Comparison of ENCODE assay signal across 16 mouse cellular contexts in the genomic region with DNA sequence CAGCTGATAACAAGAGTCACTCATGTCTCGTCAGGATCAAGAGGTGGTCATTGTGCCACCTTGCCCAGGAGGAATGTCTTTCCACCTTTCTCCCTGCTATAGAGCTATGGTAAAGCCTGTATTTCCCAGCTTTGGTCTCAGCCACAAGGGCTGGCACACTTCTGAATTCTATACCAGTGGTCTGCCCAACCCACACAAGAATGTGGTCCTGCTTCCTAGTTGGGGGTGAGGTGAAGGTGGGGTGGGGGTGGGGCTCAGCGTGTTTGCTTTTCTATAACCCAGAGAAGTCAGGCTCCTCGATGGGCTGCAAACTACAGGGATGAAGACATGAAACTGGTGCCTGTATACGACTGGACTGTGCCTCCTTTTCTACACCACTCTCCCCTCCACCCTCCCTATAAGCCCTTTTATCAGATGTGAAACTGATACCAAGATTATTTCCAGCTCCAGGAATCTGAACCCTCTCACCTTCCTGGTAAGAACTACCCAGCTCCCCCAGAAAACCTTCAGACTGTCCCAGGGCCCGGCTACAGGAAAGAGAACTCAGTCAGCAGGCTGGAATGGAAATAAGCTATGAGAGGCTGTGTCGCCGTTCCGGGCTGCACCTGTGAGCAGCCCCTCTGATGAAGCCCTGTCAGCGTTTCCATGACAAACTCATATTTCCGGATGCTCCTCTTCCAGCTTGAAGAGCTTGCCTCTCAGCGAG. TPM values are rescaled to one million over a fixed set of nuclear protein-coding genes. Genes with fewer than 3 reads are reported as not detected.
DNase-seq lines count a peak whose midpoint lies in the region; ATAC-seq and TF ChIP-seq lines count a peak whose summit lies in the region.
"Had no signal": no experiment of that assay in that cellular context is flagged by ENCODE, and none has a peak within 500 bp of the region (broad histone marks: within the 10 kb centered on the region; RNA-seq: fewer than 3 reads in every experiment).

No protein-coding gene starts in this region.

- peak overlapping the region; percentile 27 for H3K4me2 ChIP-seq in lung, postnatal 0 days (replicated peaks; ENCODE audit: low read depth, low read length)
- H3K4me2 ChIP-seq in CH12.LX (ENCODE audit: insufficient read depth, low read depth, poor library complexity, severe bottlenecking) = peak overlapping the region; percentile 96
- no peak overlapping the region for H3K4me2 ChIP-seq in stomach, postnatal 0 days (replicated peaks; ENCODE audit: low read depth)
- H3K4me2 ChIP-seq: embryonic facial prominence, embryonic 15.5 days; forebrain, embryonic 15.5 days; heart, embryonic 11.5 days; limb, embryonic 15.5 days; neural tube, embryonic 13.5 days had no signal

- no peaks in the 10 kb centered on the region for H3K4me1 ChIP-seq in lung, postnatal 0 days (ENCODE audit: insufficient read depth, low read depth, low read length)
- peaks cover 14 to 46% of the 10 kb centered on the region in 2 experiments for H3K4me1 ChIP-seq in CH12.LX (ENCODE audit: control insufficient read depth in 1 of 2, insufficient read depth in 2 of 2)
- H3K4me1 ChIP-seq in stomach, postnatal 0 days (replicated peaks; ENCODE audit: control insufficient read depth, insufficient read depth) = peaks cover 6% of the 10 kb centered on the region; the same call in 1 of the 2 replicates

- 31% methylated on average over 11 of the region's 11 CpGs for WGBS in lung, postnatal 0 days
- WGBS in stomach, postnatal 0 days = 40% methylated on average over 11 of the region's 11 CpGs

- no peak for TF ChIP-seq EP300 in lung, postnatal 0 days (IDR thresholded peaks at IDR 0.05)
- peak; percentile 93 for TF ChIP-seq EP300 in CH12.LX (IDR thresholded peaks at IDR 0.05; ENCODE audit: low read length)
- no peak for TF ChIP-seq EP300 in stomach, postnatal 0 days (optimal IDR thresholded peaks at IDR 0.05)

- TF ChIP-seq CTCF in lung, postnatal 0 days (IDR thresholded peaks at IDR 0.05) = no peak
- no peak for TF ChIP-seq CTCF in CH12.LX (conservative IDR thresholded peaks at IDR 0.05 in 1 of 2, IDR thresholded peaks at IDR 0.05 in 1 of 2; ENCODE audit: low read depth in 2 of 2, low read length in 2 of 2)
- no peak for TF ChIP-seq CTCF in stomach, postnatal 0 days (IDR thresholded peaks at IDR 0.05; ENCODE audit: low read depth)

- in situ Hi-C loops in CH12.LX (cut with MboI; ENCODE audit: low pct_ligation_motif_present, low pct_unique_long_range_greater_than_20kb, low sequenced_read_pairs) = no loop called here

- TF ChIP-seq POLR2A in CH12.LX (IDR thresholded peaks at IDR 0.05; ENCODE audit: low read depth, low read length) = peak; percentile 54; the same call in 1 of the 2 replicates

- H3K9ac ChIP-seq in lung, postnatal 0 days (replicated peaks; ENCODE audit: low read depth) = no peak overlapping the region
- H3K9ac ChIP-seq in CH12.LX (ENCODE audit: insufficient read depth, low read depth) = peak overlapping the region; percentile 39
- no peak overlapping the region for H3K9ac ChIP-seq in stomach, postnatal 0 days (ENCODE audit: low read length)
- H3K9ac ChIP-seq: embryonic facial prominence, embryonic 15.5 days; forebrain, embryonic 15.5 days; limb, embryonic 15.5 days; liver, postnatal 0 days; neural tube, embryonic 13.5 days had no signal

- H3K9me3 ChIP-seq in lung, postnatal 0 days (ENCODE audit: low read length) = no peaks in the 10 kb centered on the region
- H3K9me3 ChIP-seq in CH12.LX (replicated peaks; ENCODE audit: low read length) = no peaks in the 10 kb centered on the region
- no peaks in the 10 kb centered on the region for H3K9me3 ChIP-seq in stomach, postnatal 0 days (ENCODE audit: control insufficient read depth, low read length)
- H3K9me3 ChIP-seq: embryonic facial prominence, embryonic 15.5 days; forebrain, embryonic 15.5 days; limb, embryonic 15.5 days; neural tube, embryonic 13.5 days had no signal

- H3K36me3 ChIP-seq in lung, postnatal 0 days (ENCODE audit: insufficient read depth, low read length) = no peaks in the 10 kb centered on the region
- H3K36me3 ChIP-seq in CH12.LX (replicated peaks in 1 of 2; ENCODE audit: control insufficient read depth in 1 of 2, insufficient read depth in 1 of 2, low read length in 1 of 2) = no peaks in the 10 kb centered on the region
- H3K36me3 ChIP-seq in stomach, postnatal 0 days (ENCODE audit: control insufficient read depth, insufficient read depth, low read length) = no peaks in the 10 kb centered on the region
- H3K36me3 ChIP-seq: embryonic facial prominence, embryonic 15.5 days; forebrain, embryonic 15.5 days; limb, embryonic 15.5 days; neural tube, embryonic 13.5 days had no signal

- no peak for DNase-seq in lung, postnatal 0 days (ENCODE audit: low spot score)
- DNase-seq in lung, postnatal 25 days (ENCODE audit: low spot score) = no peak
- DNase-seq in CH12.LX (ENCODE audit: extremely low read depth) = peak; percentile 96
- DNase-seq in induced T-regulatory cell, adult 2 months (ENCODE audit: low read depth) = peak; percentile 60
- peak; percentile 52 for DNase-seq in stomach, postnatal 0 days (ENCODE audit: low spot score)
- no peak for DNase-seq in heart, postnatal 14 days
- DNase-seq in layer of hippocampus, postnatal 36 days = no peak
- DNase-seq: cerebellum, adult 2 months; heart, postnatal 4 days; kidney, postnatal 14 days; liver, postnatal 0 days had no signal

- peak; percentile 54 for ATAC-seq in lung, postnatal 0 days
- peak; percentile 66; the same call in 1 of the 2 replicates for ATAC-seq in stomach, postnatal 0 days (ENCODE audit: low FRiP score, low TSS enrichment)
- ATAC-seq: forebrain, embryonic 15.5 days; liver, postnatal 0 days had no signal

- intact Hi-C loops in heart, postnatal 14 days (cut with DNase I) = no loop called here

- TF ChIP-seq RAD21 in CH12.LX (IDR thresholded peaks at IDR 0.05; ENCODE audit: low read depth, low read length) = no peak; the same call in 1 of the 2 replicates

- no peaks in the 10 kb centered on the region for H3K79me2 ChIP-seq in CH12.LX (replicated peaks; ENCODE audit: control insufficient read depth, extremely low read depth, insufficient read depth, poor library complexity, severe bottlenecking)

- no peak overlapping the region for H3K4me3 ChIP-seq in lung, postnatal 0 days (ENCODE audit: low read depth, low read length)
- peak overlapping the region; percentile 19 to 28 (median 27) for H3K4me3 ChIP-seq in CH12.LX (replicated peaks in 1 of 3; ENCODE audit: low read depth in 2 of 3, low read length in 2 of 3, poor library complexity in 1 of 3)
- no peak overlapping the region for H3K4me3 ChIP-seq in stomach, postnatal 0 days (ENCODE audit: low read depth, low read length)
- H3K4me3 ChIP-seq: embryonic facial prominence, embryonic 15.5 days; forebrain, embryonic 15.5 days; limb, embryonic 15.5 days; neural tube, embryonic 13.5 days had no signal

- no peak overlapping the region for H3K27ac ChIP-seq in lung, postnatal 0 days (ENCODE audit: low read length)
- peak overlapping the region; percentile 16; the same call in 1 of the 2 replicates for H3K27ac ChIP-seq in CH12.LX (ENCODE audit: insufficient read depth, low read depth)
- H3K27ac ChIP-seq in stomach, postnatal 0 days (replicated peaks) = no peak overlapping the region
- H3K27ac ChIP-seq: embryonic facial prominence, embryonic 15.5 days; forebrain, embryonic 15.5 days; limb, embryonic 15.5 days; neural tube, embryonic 13.5 days had no signal

- dilution Hi-C loops in CH12.LX (cut with MboI; ENCODE audit: extremely low pct_ligation_motif_present, extremely low pct_unique_long_range_greater_than_20kb, low sequenced_read_pairs) = no loop called here

- no peaks in the 10 kb centered on the region for H3K27me3 ChIP-seq in lung, postnatal 0 days (replicated peaks; ENCODE audit: insufficient read depth, low read length)
- H3K27me3 ChIP-seq in CH12.LX (replicated peaks) = peaks cover 2% of the 10 kb centered on the region
- H3K27me3 ChIP-seq in stomach, postnatal 0 days (ENCODE audit: control insufficient read depth, insufficient read depth, low read length) = no peaks in the 10 kb centered on the region
- H3K27me3 ChIP-seq: forebrain, embryonic 15.5 days; limb, embryonic 15.5 days; neural tube, embryonic 13.5 days had no signal

TF ChIP-seq in CH12.LX, 34 proteins besides CTCF, POLR2A, EP300 and RAD21 (continues in another document):
- TF ChIP-seq TBP (conservative IDR thresholded peaks at IDR 0.05; ENCODE audit: low read depth, low read length) = peak; percentile 68; the same call in 1 of the 2 replicates
- peak; percentile 87 for TF ChIP-seq IRF4 (IDR thresholded peaks at IDR 0.05; ENCODE audit: low read depth, low read length)
- no peak for TF ChIP-seq GABPA (IDR thresholded peaks at IDR 0.05; ENCODE audit: insufficient replicate concordance, low read depth, low read length)
- no peak for TF ChIP-seq USF1 (IDR thresholded peaks at IDR 0.05; ENCODE audit: low read depth, low read length)
- TF ChIP-seq MEF2A (IDR thresholded peaks at IDR 0.05; ENCODE audit: borderline replicate concordance, low read depth, low read length) = peak; percentile 78
- peak; percentile 94; the same call in 1 of the 2 replicates for TF ChIP-seq RCOR1 (conservative IDR thresholded peaks at IDR 0.05; ENCODE audit: low read depth, low read length)
- TF ChIP-seq CHD1 (IDR thresholded peaks at IDR 0.05; ENCODE audit: low read depth, low read length) = no peak

RNA-seq across cellular contexts. Expression of gene Dynll2, which starts 24.0 kb away (rescaled TPM):
- polyA plus RNA-seq in lung, postnatal 0 days (2015; fragmentation: Nextera tagmentation; extraction: Ambion mirVana) = 12.3 and 14.5 TPM in 2 replicates
- total RNA-seq in CH12.LX (2012; rRNA removed) (35.8 and 43.0 TPM in 2 replicates), CH12.LX (2014; rRNA removed) (13.0 and 14.0 TPM in 2 replicates)
- 147 and 148 TPM in 2 replicates for polyA plus RNA-seq in CH12.LX (2012; ENCODE audit: insufficient read length, low read depth)
- 14.7 and 14.8 TPM in 2 replicates for polyA plus RNA-seq in stomach, postnatal 0 days (2015; fragmentation: Nextera tagmentation; extraction: Ambion mirVana)
- total RNA-seq in heart, postnatal 14 days (2021) = 100 to 1,000 TPM; 301 to 315 TPM
- 100 to 1,000 TPM; 446 to 473 TPM for total RNA-seq in layer of hippocampus, postnatal 36 days (2021)

RNA-seq across cellular contexts. Expression of gene Srsf1, which starts 35.8 kb away (rescaled TPM):
- 88.1 and 111 TPM in 2 replicates for polyA plus RNA-seq in lung, postnatal 0 days (2015; fragmentation: Nextera tagmentation; extraction: Ambion mirVana)
- total RNA-seq in CH12.LX (2012; rRNA removed) (416 and 617 TPM in 2 replicates), CH12.LX (2014; rRNA removed) (812 and 852 TPM in 2 replicates)
- 705 and 730 TPM in 2 replicates for polyA plus RNA-seq in CH12.LX (2012; ENCODE audit: insufficient read length, low read depth)
- 88.1 and 97.5 TPM in 2 replicates for polyA plus RNA-seq in stomach, postnatal 0 days (2015; fragmentation: Nextera tagmentation; extraction: Ambion mirVana)
- total RNA-seq in heart, postnatal 14 days (2021) = 100 to 1,000 TPM; 118 to 131 TPM
- total RNA-seq in layer of hippocampus, postnatal 36 days (2021) = 100 to 1,000 TPM; 232 to 248 TPM

RNA-seq across cellular contexts. Expression of gene Vezf1, which starts 56.7 kb away (rescaled TPM):
- polyA plus RNA-seq in lung, postnatal 0 days (2015; fragmentation: Nextera tagmentation; extraction: Ambion mirVana) = 26.8 TPM in 2 replicates
- 5.6 and 7.4 TPM in 2 replicates for total RNA-seq in CH12.LX (2012; rRNA removed)
- total RNA-seq in CH12.LX (2014; rRNA removed) = 8.3 and 9.8 TPM in 2 replicates
- 10.1 and 11.4 TPM in 2 replicates for polyA plus RNA-seq in CH12.LX (2012; ENCODE audit: insufficient read length, low read depth)
- 15.9 and 18.1 TPM in 2 replicates for polyA plus RNA-seq in stomach, postnatal 0 days (2015; fragmentation: Nextera tagmentation; extraction: Ambion mirVana)
- 10 to 100 TPM; 41.5 to 41.9 TPM for total RNA-seq in heart, postnatal 14 days (2021)
- total RNA-seq in layer of hippocampus, postnatal 36 days (2021) = 10 to 100 TPM; 20.2 to 22.6 TPM

Comparison
In these comparisons a context has a peak if more than half of its experiments do, and no peak if none do; other contexts are left out.
1. DNase-seq: peak in CH12.LX (single experiment), induced T-regulatory cell, adult 2 months (single experiment) and stomach, postnatal 0 days (single experiment); none in lung, postnatal 0 days (single experiment), lung, postnatal 25 days (single experiment), heart, postnatal 14 days (0 of 2) and layer of hippocampus, postnatal 36 days (0 of 2).
2. H3K4me3 ChIP-seq: peak in CH12.LX (3 of 3); none in lung, postnatal 0 days (single experiment) and stomach, postnatal 0 days (single experiment).
3. RNA of gene Dynll2, which starts 24.0 kb away (total RNA-seq): 446 to 473 TPM in layer of hippocampus, postnatal 36 days and 301 to 315 TPM in heart, postnatal 14 days; 13.0 to 43.0 TPM in CH12.LX; every median in the first group is over 4 times any median in the second.